Mouse (Mus musculus): ENCODE data around the gene Pnpla8. TPM values are rescaled to one million over a fixed set of nuclear protein-coding genes. Genes with fewer than 3 reads are reported as not detected.
"Not testable (repeated sequence)": the region's sequence is repeated elsewhere in the genome, so short reads cannot be mapped to it uniquely, and the experiment has no call there.

Gene Pnpla8
- total RNA-seq (2014; fragmentation: Nextera tagmentation) (73.7 and 89.0 TPM in 2 replicates), total RNA-seq (2017) (55.0 and 61.8 TPM in 2 replicates), polyA plus RNA-seq (2012) (4.0 and 8.6 TPM in 2 replicates)

DNA sequence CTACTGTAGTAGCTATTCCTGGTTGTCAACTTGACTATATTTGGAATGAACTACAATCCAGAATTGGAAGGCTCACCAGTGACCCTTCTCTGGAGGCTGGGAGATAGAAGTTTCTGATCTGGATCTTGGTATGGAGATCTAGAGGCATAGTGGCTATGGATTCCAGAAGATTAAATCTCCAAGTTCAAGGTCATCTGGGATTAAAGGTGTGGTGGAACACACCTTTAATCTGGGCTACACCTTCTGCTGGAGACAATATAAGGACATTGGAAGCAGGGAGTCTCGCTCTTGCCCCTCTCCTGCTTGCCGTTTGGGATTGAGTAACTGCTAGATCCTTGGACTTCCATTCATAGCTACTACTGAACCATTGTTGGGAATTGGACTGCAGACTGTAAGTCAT, at the start of gene Pnpla8:
Gene Pnpla8, plus strand, starts transcription at position 301 of the 400 bp plus-strand sequence.
- H3K4me3 ChIP-seq (ENCODE audit: low read depth, low read length) = not testable (repeated sequence)

GRCm38 (mm10) chr12:44176331-44177037, 44.7 kb upstream of the Pnpla8 start:
- Histone ChIP-seq H3K4me3 (ENCODE audit: low read depth, low read length) (no peak overlapping the region), H3K9me3 (replicated peaks) (no peaks in the 10 kb centered on the region), H3K4me1 (ENCODE audit: insufficient read depth, low read depth, low read length) (peaks cover 4% of the 10 kb centered on the region; the same call in 1 of the 2 replicates), H3K36me3 (replicated peaks) (no peaks in the 10 kb centered on the region), H3K27me3 (ENCODE audit: insufficient read depth, low read length) (0 out of 2 replicates have a peak, but pooled peaks cover 2% of the 10 kb centered on the region)
- ATAC-seq (ENCODE audit: extremely low read depth, insufficient number of reproducible peaks, low FRiP score, poor library complexity, severe bottlenecking) (no peak), DNase-seq (ENCODE audit: low spot score) (no peak)
- TF ChIP-seq CTCF (IDR thresholded peaks at IDR 0.05; ENCODE audit: low read depth, low read length) = no peak
- no peak for TF ChIP-seq TAL1 (conservative IDR thresholded peaks at IDR 0.05; ENCODE audit: low read depth, low read length)
- no peak for TF ChIP-seq POLR2AphosphoS5 (IDR thresholded peaks at IDR 0.05; ENCODE audit: insufficient replicate concordance, low read depth, low read length)
- TF ChIP-seq GATA1 (IDR thresholded peaks at IDR 0.05; ENCODE audit: borderline replicate concordance, low read length) = no peak
- TF ChIP-seq GATA2 (IDR thresholded peaks at IDR 0.05; ENCODE audit: borderline replicate concordance, low read depth, low read length) = no peak

More for the DNA sequence above, at the start of gene Pnpla8:
- H3K36me3 ChIP-seq (replicated peaks); H3K9me3 ChIP-seq (replicated peaks); ATAC-seq (ENCODE audit: extremely low read depth, insufficient number of reproducible peaks, low FRiP score, poor library complexity, severe bottlenecking); H3K27me3 ChIP-seq (ENCODE audit: insufficient read depth, low read length); DNase-seq (ENCODE audit: low spot score); H3K4me1 ChIP-seq (ENCODE audit: insufficient read depth, low read depth, low read length): not testable (repeated sequence)

GRCm38 (mm10) chr12:44177038-44177355, 44.2 kb upstream of the Pnpla8 start:
- no peak for TF ChIP-seq CTCF (IDR thresholded peaks at IDR 0.05; ENCODE audit: low read depth, low read length)
- TF ChIP-seq GATA1 (IDR thresholded peaks at IDR 0.05; ENCODE audit: borderline replicate concordance, low read length) = no peak
- TF ChIP-seq TAL1 (conservative IDR thresholded peaks at IDR 0.05; ENCODE audit: low read depth, low read length) = no peak
- TF ChIP-seq POLR2AphosphoS5 (IDR thresholded peaks at IDR 0.05; ENCODE audit: insufficient replicate concordance, low read depth, low read length) = no peak
- TF ChIP-seq GATA2 (IDR thresholded peaks at IDR 0.05; ENCODE audit: borderline replicate concordance, low read depth, low read length) = no peak
- DNase-seq (ENCODE audit: low spot score) (no peak), ATAC-seq (ENCODE audit: extremely low read depth, insufficient number of reproducible peaks, low FRiP score, poor library complexity, severe bottlenecking) (no peak)
- H3K36me3 ChIP-seq (replicated peaks) = no peaks in the 10 kb centered on the region
- H3K27me3 ChIP-seq (ENCODE audit: insufficient read depth, low read length) = 0 out of 2 replicates have a peak, but pooled peaks cover 2% of the 10 kb centered on the region
- no peak overlapping the region for H3K4me3 ChIP-seq (ENCODE audit: low read depth, low read length)
- no peaks in the 10 kb centered on the region for H3K9me3 ChIP-seq (replicated peaks)
- peaks cover 4% of the 10 kb centered on the region; the same call in 1 of the 2 replicates for H3K4me1 ChIP-seq (ENCODE audit: insufficient read depth, low read depth, low read length)

GRCm38 (mm10) chr12:44181081-44181982, 39.8 kb upstream of the Pnpla8 start:
- peaks cover 2% of the 10 kb centered on the region; the same call in 1 of the 2 replicates for H3K4me1 ChIP-seq (ENCODE audit: insufficient read depth, low read depth, low read length)
- TF ChIP-seq TAL1 (conservative IDR thresholded peaks at IDR 0.05; ENCODE audit: low read depth, low read length) (no peak), GATA1 (IDR thresholded peaks at IDR 0.05; ENCODE audit: borderline replicate concordance, low read length) (no peak), POLR2AphosphoS5 (IDR thresholded peaks at IDR 0.05; ENCODE audit: insufficient replicate concordance, low read depth, low read length) (no peak), CTCF (IDR thresholded peaks at IDR 0.05; ENCODE audit: low read depth, low read length) (no peak), GATA2 (IDR thresholded peaks at IDR 0.05; ENCODE audit: borderline replicate concordance, low read depth, low read length) (no peak)
- H3K4me3 ChIP-seq (ENCODE audit: low read depth, low read length) = no peak overlapping the region
- no peaks in the 10 kb centered on the region for H3K9me3 ChIP-seq (replicated peaks)
- no peaks in the 10 kb centered on the region for H3K27me3 ChIP-seq (ENCODE audit: insufficient read depth, low read length)
- no peaks in the 10 kb centered on the region for H3K36me3 ChIP-seq (replicated peaks)
- DNase-seq (ENCODE audit: low spot score) (peak; percentile 5), ATAC-seq (ENCODE audit: extremely low read depth, insufficient number of reproducible peaks, low FRiP score, poor library complexity, severe bottlenecking) (peak; percentile 69)

DNA sequence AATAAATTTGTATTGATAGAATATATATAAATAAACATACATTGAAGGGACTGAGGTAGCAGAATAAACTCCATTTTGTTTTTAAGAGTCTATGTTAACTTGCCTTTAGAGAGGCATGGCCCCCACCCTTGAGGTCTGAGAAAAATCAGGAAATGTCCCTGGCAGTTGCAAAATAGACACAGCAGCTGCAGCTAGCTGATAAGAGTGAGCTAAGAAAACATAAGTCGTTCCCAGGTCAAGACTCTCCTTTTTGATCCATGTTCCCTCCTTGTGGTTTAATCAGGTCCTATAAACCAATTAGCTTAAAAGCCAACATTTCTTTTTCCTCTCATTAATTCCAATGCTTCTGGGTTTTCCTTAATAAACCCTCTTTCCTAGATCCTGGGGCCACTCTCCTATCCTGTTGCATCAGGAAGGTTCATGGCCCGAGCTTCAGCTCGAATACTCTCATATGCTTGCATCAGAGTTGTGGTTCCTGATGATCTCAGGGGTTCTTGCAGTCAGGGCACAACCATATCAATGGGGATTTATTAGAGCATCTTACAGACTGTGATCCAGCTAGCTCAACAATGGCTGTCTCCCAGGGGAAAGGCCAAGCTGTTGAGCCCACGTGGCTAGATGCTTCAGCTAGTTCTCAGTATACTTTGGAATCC, 23.2 kb upstream of the Pnpla8 start:
- peak; percentile 82 for ATAC-seq (ENCODE audit: extremely low read depth, insufficient number of reproducible peaks, low FRiP score, poor library complexity, severe bottlenecking)
- TF ChIP-seq CTCF (IDR thresholded peaks at IDR 0.05; ENCODE audit: low read depth, low read length) (no peak), POLR2AphosphoS5 (IDR thresholded peaks at IDR 0.05; ENCODE audit: insufficient replicate concordance, low read depth, low read length) (no peak), GATA2 (IDR thresholded peaks at IDR 0.05; ENCODE audit: borderline replicate concordance, low read depth, low read length) (no peak), TAL1 (conservative IDR thresholded peaks at IDR 0.05; ENCODE audit: low read depth, low read length) (peak; percentile 91), GATA1 (IDR thresholded peaks at IDR 0.05; ENCODE audit: borderline replicate concordance, low read length) (no peak)
- DNase-seq (ENCODE audit: low spot score) = peak; percentile 9
- H3K4me1 ChIP-seq (ENCODE audit: insufficient read depth, low read depth, low read length) = peaks cover 28% of the 10 kb centered on the region
- H3K27me3 ChIP-seq (ENCODE audit: insufficient read depth, low read length) = no peaks in the 10 kb centered on the region
- no peaks in the 10 kb centered on the region for H3K9me3 ChIP-seq (replicated peaks)
- H3K4me3 ChIP-seq (ENCODE audit: low read depth, low read length) = no peak overlapping the region
- peaks cover 11% of the 10 kb centered on the region for H3K36me3 ChIP-seq (replicated peaks)

Measured in G1E (cell line).